Mouse (Mus musculus): ENCODE results near the gene Rbm20.

DNA sequence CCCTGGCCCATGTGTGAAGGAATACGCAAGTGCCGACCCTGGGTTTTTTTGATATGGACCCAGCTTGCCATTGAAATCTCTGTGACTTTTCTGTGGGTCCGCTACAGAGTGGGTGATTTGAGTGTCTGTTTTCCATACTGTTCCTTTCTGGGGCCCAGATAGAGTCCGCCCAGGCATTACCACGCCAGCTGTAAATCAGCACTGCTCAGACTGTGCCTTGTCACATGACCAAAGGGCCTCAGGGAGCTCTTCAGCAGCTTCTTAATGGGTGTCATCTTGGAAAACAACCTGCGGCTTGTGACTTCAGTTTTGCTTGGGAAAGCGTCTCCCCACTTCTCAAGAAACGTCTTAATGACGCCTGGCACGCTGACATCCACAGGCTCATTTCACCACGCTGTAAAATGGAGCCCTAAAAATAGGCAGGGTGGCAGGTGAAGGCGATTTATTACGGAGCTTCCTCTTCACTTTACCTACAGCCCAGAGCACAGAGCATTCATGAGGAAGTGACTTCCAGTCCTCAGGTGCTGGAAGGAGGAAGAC, 71.2 kb downstream of the Rbm20 start:
- TF ChIP-seq CTCF (IDR thresholded peaks at IDR 0.05; ENCODE audit: insufficient read depth, low read length) (no peak), POLR2A (IDR thresholded peaks at IDR 0.05; ENCODE audit: borderline replicate concordance, extremely low read depth, low read depth, low read length) (no peak)

Data from lung, adult 2 months (tissue).